Mouse (Mus musculus) lung, adult 2 months (tissue): Measurements from ENCODE around the gene B4galt2.

Experiments used
- CTCF ChIP-seq: fragments of 200-500 bp; IDR thresholded peaks from 2 replicates; pipeline ENCODE4 v1.5.1; 2011; ENCODE audit warnings: mild to moderate bottlenecking, low read length, control low read depth; ENCODE audit not compliant: insufficient read depth
- POLR2A ChIP-seq: fragments of 200-500 bp; IDR thresholded peaks from 2 replicates; pipeline ENCODE4 v1.6.1; 2011; ENCODE audit warnings: low read depth, mild to moderate bottlenecking, control low read depth, low read length, borderline replicate concordance; ENCODE audit errors: extremely low read depth

- TF ChIP-seq CTCF (no peak), POLR2A (no peak)
Measured at GRCm38 (mm10) chr4:117850871-117851270, 32.4 kb downstream of the B4galt2 start.
